Mouse (Mus musculus) splenic B cell, adult 2 months (primary cell): ENCODE measurements around the gene Lrrc8b.

Source experiments
- DNase-seq: peaks from one replicate; pipeline ENCODE4 v3.0.0-alpha.2; 2011; ENCODE audit warnings: low read depth, low spot score
- H3K27me3 ChIP-seq: 2 replicates; pipeline ENCODE4 v1.6.1; 2012; ENCODE audit warnings: mild to moderate bottlenecking, low read length, moderate library complexity, mixed read lengths; ENCODE audit not compliant: control insufficient read depth, poor library complexity, insufficient read depth, severe bottlenecking
- H3K36me3 ChIP-seq: 2 replicates; pipeline ENCODE4 v1.6.1; 2012; ENCODE audit warnings: mild to moderate bottlenecking, low read length, moderate library complexity, mixed read lengths; ENCODE audit not compliant: control insufficient read depth, poor library complexity, insufficient read depth, severe bottlenecking

Gene Lrrc8b

GRCm38 (mm10) chr5:105415198-105415791 lies at the start of gene Lrrc8b:
Gene Lrrc8b (plus strand): TSS chr5:105415775.
- peak; percentile 85 for DNase-seq
- H3K27me3 ChIP-seq: no peaks in the 10 kb centered on the region
- no peaks in the 10 kb centered on the region for H3K36me3 ChIP-seq

GRCm38 (mm10) chr5:105381482-105381881 lies 34.1 kb upstream of the Lrrc8b start:
- no peaks in the 10 kb centered on the region for H3K36me3 ChIP-seq
- DNase-seq: no peak
- no peaks in the 10 kb centered on the region for H3K27me3 ChIP-seq

GRCm38 (mm10) chr5:105390346-105390745 lies 25.2 kb upstream of the Lrrc8b start:
- Histone ChIP-seq H3K36me3 (no peaks in the 10 kb centered on the region), H3K27me3 (no peaks in the 10 kb centered on the region)
- DNase-seq: no peak

- no peak for DNase-seq
- H3K27me3 ChIP-seq: no peaks in the 10 kb centered on the region
- H3K36me3 ChIP-seq: no peaks in the 10 kb centered on the region
Observed at GRCm38 (mm10) chr5:105393731-105394130, 21.8 kb upstream of the Lrrc8b start.

- peak; percentile 27 for DNase-seq
- Histone ChIP-seq H3K36me3 (no peaks in the 10 kb centered on the region), H3K27me3 (no peaks in the 10 kb centered on the region)
Observed at GRCm38 (mm10) chr5:105395188-105395587, 20.4 kb upstream of the Lrrc8b start.

GRCm38 (mm10) chr5:105398966-105399365 lies 16.6 kb upstream of the Lrrc8b start:
- no peak for DNase-seq
- H3K27me3 ChIP-seq: no peaks in the 10 kb centered on the region
- H3K36me3 ChIP-seq: no peaks in the 10 kb centered on the region

- Histone ChIP-seq H3K27me3 (no peaks in the 10 kb centered on the region), H3K36me3 (no peaks in the 10 kb centered on the region)
- DNase-seq: peak; percentile 77
Observed at GRCm38 (mm10) chr5:105399631-105400423, 15.7 kb upstream of the Lrrc8b start.

GRCm38 (mm10) chr5:105400424-105401375 lies 14.9 kb upstream of the Lrrc8b start:
- DNase-seq: no peak
- Histone ChIP-seq H3K36me3 (no peaks in the 10 kb centered on the region), H3K27me3 (no peaks in the 10 kb centered on the region)

- no peaks in the 10 kb centered on the region for H3K27me3 ChIP-seq
- H3K36me3 ChIP-seq: no peaks in the 10 kb centered on the region
- DNase-seq: peak; percentile 11
Observed at GRCm38 (mm10) chr5:105401536-105401935, 14.0 kb upstream of the Lrrc8b start.

GRCm38 (mm10) chr5:105404961-105405360 lies 10.6 kb upstream of the Lrrc8b start:
- peak; percentile 87 for DNase-seq

GRCm38 (mm10) chr5:105407661-105408060 lies 7.9 kb upstream of the Lrrc8b start:
- no peak for DNase-seq
- H3K27me3 ChIP-seq: no peaks in the 10 kb centered on the region
- H3K36me3 ChIP-seq: no peaks in the 10 kb centered on the region

More at GRCm38 (mm10) chr5:105404961-105405360, 10.6 kb upstream of the Lrrc8b start:
- H3K36me3 ChIP-seq: no peaks in the 10 kb centered on the region
- no peaks in the 10 kb centered on the region for H3K27me3 ChIP-seq

- peak; percentile 84 for DNase-seq
- Histone ChIP-seq H3K36me3 (no peaks in the 10 kb centered on the region), H3K27me3 (no peaks in the 10 kb centered on the region)
Observed at GRCm38 (mm10) chr5:105409092-105409491, 6.5 kb upstream of the Lrrc8b start.

GRCm38 (mm10) chr5:105410521-105411293 lies 4.9 kb upstream of the Lrrc8b start:
- DNase-seq: no peak
- Histone ChIP-seq H3K27me3 (no peaks in the 10 kb centered on the region), H3K36me3 (no peaks in the 10 kb centered on the region)

- Histone ChIP-seq H3K27me3 (no peaks in the 10 kb centered on the region), H3K36me3 (no peaks in the 10 kb centered on the region)
- DNase-seq: no peak
Observed at GRCm38 (mm10) chr5:105411294-105411570, 4.3 kb upstream of the Lrrc8b start.
